Mouse (Mus musculus) spleen, adult 2 months (tissue): ENCODE results near the gene Nfatc4. TPM values are rescaled to one million over a fixed set of nuclear protein-coding genes. Genes with fewer than 3 reads are reported as not detected.

Source experiments
- DNase-seq, 2 experiments: peaks; one replicate each; pipeline versions ENCODE4 v3.0.0 to v3.0.0-alpha.2; 2012 to 2021; ENCODE audit warnings: low spot score in 2 of 2, low read depth in 1 of 2
- H3K27ac ChIP-seq: fragments of 200-500 bp; 2 replicates; pipeline ENCODE4 v1.5.1; 2012; ENCODE audit warnings: low read length, inconsistent platforms; ENCODE audit not compliant: insufficient read depth
- H3K27me3 ChIP-seq: fragments of 200-500 bp; 2 replicates; pipeline ENCODE4 v1.6.1; 2012; ENCODE audit warnings: mild to moderate bottlenecking, moderate library complexity, low read length, inconsistent platforms; ENCODE audit not compliant: control insufficient read depth, insufficient read depth
- H3K36me3 ChIP-seq: fragments of 200-500 bp; 2 replicates; pipeline ENCODE4 v1.6.1; 2012; ENCODE audit warnings: mild to moderate bottlenecking, low read length, inconsistent platforms; ENCODE audit not compliant: control insufficient read depth, insufficient read depth
- H3K4me1 ChIP-seq: fragments of 200-500 bp; 2 replicates; pipeline ENCODE4 v1.6.1; 2011; ENCODE audit warnings: inconsistent platforms; ENCODE audit not compliant: control insufficient read depth, insufficient read depth, insufficient read length
- H3K4me3 ChIP-seq: fragments of 200-500 bp; 2 replicates; pipeline ENCODE4 v1.5.1; 2011; ENCODE audit warnings: mild to moderate bottlenecking, inconsistent platforms; ENCODE audit not compliant: insufficient read depth, insufficient read length; ENCODE audit errors: extremely low read depth
- CTCF ChIP-seq: fragments of 200-500 bp; IDR thresholded peaks from 2 replicates; pipeline ENCODE4 v1.5.1; 2011; ENCODE audit warnings: mild to moderate bottlenecking, inconsistent platforms; ENCODE audit not compliant: insufficient read depth, insufficient read length, insufficient replicate concordance; ENCODE audit errors: extremely low read depth
- POLR2A ChIP-seq: fragments of 200-500 bp; IDR thresholded peaks from 2 replicates; pipeline ENCODE4 v1.6.1; 2011; ENCODE audit warnings: low read depth, low read length, inconsistent platforms
- WGBS: fragments of 180-500 bp; shearing (Covaris S2); methylation state at CpG from one replicate; pipeline ENCODE4 v1.1.7; 2018; 5-methylcytosine and 5-hydroxymethylcytosine counted together
- polyA plus RNA-seq: library from polyadenylated mRNA; depleted of rRNA; stranded (reverse); fragments of >200 nt; gene quantifications from 2 replicates; pipeline ENCODE4 v1.2.3, GENCODE M21; 2012

Nfatc4 gene
- polyA plus RNA-seq, 1 experiment = 4.6 TPM

DNA sequence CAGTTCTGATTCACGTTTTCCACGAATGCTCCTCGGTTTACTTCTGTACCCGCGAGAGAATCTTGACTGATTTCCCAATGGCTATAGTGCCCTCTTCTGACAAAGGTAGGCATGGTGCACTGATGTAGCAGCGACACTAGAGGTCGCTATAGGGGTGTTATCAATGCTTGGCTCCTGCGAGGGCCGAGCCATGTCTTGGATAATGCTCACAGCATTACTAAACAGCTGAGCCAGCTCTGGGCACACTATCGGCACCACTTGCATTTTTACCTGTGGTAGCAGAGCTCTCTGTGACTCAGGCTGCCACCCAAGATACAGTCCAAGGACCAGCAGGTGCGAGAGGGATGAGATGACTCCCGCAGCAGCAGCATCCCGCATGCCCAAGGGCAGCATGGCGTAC lies 41.6 kb upstream of the Nfatc4 start:
- H3K36me3 ChIP-seq = peaks cover 2% of the 10 kb centered on the region
- H3K27me3 ChIP-seq = no peaks in the 10 kb centered on the region
- H3K27ac ChIP-seq = no peak overlapping the region
- H3K4me3 ChIP-seq = no peak overlapping the region
- TF ChIP-seq POLR2A = no peak
- peak; percentile 83; the same call in 1 of the 2 replicates for TF ChIP-seq CTCF
- DNase-seq = peak; percentile 41 to 51
- H3K4me1 ChIP-seq = no peaks in the 10 kb centered on the region; the same call in 1 of the 2 replicates
- whole genome bisulfite sequencing = 23% methylated on average over 14 of the region's 14 CpGs

- no peaks in the 10 kb centered on the region; the same call in 1 of the 2 replicates for H3K4me1 ChIP-seq
- DNase-seq = no peak
- H3K36me3 ChIP-seq = peaks cover 2% of the 10 kb centered on the region
- H3K27ac ChIP-seq = no peak overlapping the region; the same call in 1 of the 2 replicates
- 73% methylated on average over 9 of the region's 9 CpGs for WGBS
- no peaks in the 10 kb centered on the region for H3K27me3 ChIP-seq
- H3K4me3 ChIP-seq = no peak overlapping the region
- TF ChIP-seq CTCF (no peak), POLR2A (no peak)
These were observed 40.5 kb upstream of the Nfatc4 start for GRCm38 (mm10) chr14:55782361-55782960.

- H3K27me3 ChIP-seq = no peaks in the 10 kb centered on the region
- WGBS = 58% methylated on average over 31 of the region's 31 CpGs
- peak overlapping the region; percentile 23; the same call in 1 of the 2 replicates for H3K27ac ChIP-seq
- peaks cover 5% of the 10 kb centered on the region; the same call in 1 of the 2 replicates for H3K4me1 ChIP-seq
- peak overlapping the region; percentile 20; the same call in 1 of the 2 replicates for H3K4me3 ChIP-seq
- peaks cover 2% of the 10 kb centered on the region for H3K36me3 ChIP-seq
- DNase-seq = no peak
- TF ChIP-seq POLR2A = no peak
- TF ChIP-seq CTCF = no peak
These were observed 39.6 kb upstream of the Nfatc4 start for GRCm38 (mm10) chr14:55783171-55783957.

GRCm38 (mm10) chr14:55783958-55784235 lies 39.0 kb upstream of the Nfatc4 start, which contains the start of gene Adcy4:
Gene Adcy4 (minus strand): TSS chr14:55784095.
- peak within 1 kb of the TSS; percentile 20; the same call in 1 of the 2 replicates for H3K4me3 ChIP-seq
- no peaks in the 10 kb centered on the region for H3K27me3 ChIP-seq
- peaks cover 2% of the 10 kb centered on the region for H3K36me3 ChIP-seq
- WGBS = 61% methylated on average over 13 of the region's 13 CpGs
- H3K4me1 ChIP-seq = peaks cover 5% of the 10 kb centered on the region; the same call in 1 of the 2 replicates
- peak within 1 kb of the TSS; percentile 23; the same call in 1 of the 2 replicates for H3K27ac ChIP-seq
- DNase-seq = no peak
- no peak for TF ChIP-seq POLR2A

DNA sequence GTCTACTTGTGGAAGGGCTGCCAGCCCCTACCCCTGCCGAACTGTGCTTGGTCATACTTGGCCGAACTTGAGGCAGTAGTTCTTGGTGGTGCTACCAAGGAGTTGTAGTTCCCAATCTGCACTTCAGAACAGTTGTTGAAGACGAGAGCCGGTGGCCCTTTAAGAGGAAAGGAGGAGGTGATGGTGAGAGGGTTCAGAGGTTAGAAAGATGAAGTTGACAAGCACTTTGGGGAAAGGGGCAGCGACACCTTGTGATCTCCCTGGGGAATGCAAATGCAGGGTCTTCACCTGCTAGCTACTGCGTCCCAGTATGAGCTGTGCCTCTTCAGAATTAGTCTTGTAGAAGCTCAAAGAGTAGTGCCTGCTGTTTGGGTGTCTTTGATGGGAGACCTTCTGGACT lies 37.7 kb upstream of the Nfatc4 start:
- DNase-seq = no peak
- TF ChIP-seq POLR2A (no peak), CTCF (no peak)
- Histone ChIP-seq H3K27ac (no peak overlapping the region), H3K4me3 (no peak overlapping the region), H3K4me1 (peaks cover 5% of the 10 kb centered on the region; the same call in 1 of the 2 replicates), H3K36me3 (peaks cover 2% of the 10 kb centered on the region), H3K27me3 (no peaks in the 10 kb centered on the region)
- WGBS = 76% methylated on average over 6 of the region's 6 CpGs

- H3K4me3 ChIP-seq = peak overlapping the region; percentile 64; the same call in 1 of the 2 replicates
These were observed 35.2 kb upstream of the Nfatc4 start for GRCm38 (mm10) chr14:55787731-55788130.

More at GRCm38 (mm10) chr14:55787731-55788130, 35.2 kb upstream of the Nfatc4 start:
- Histone ChIP-seq H3K27ac (no peak overlapping the region), H3K27me3 (no peaks in the 10 kb centered on the region), H3K36me3 (peaks cover 2% of the 10 kb centered on the region), H3K4me1 (peaks cover 5% of the 10 kb centered on the region; the same call in 1 of the 2 replicates)
- no peak for DNase-seq
- no peak for TF ChIP-seq POLR2A
- no peak for TF ChIP-seq CTCF
- 50% methylated on average over 11 of the region's 11 CpGs for whole genome bisulfite sequencing
